Mouse (Mus musculus): ENCODE measurements around the gene Mcoln2.

DNA sequence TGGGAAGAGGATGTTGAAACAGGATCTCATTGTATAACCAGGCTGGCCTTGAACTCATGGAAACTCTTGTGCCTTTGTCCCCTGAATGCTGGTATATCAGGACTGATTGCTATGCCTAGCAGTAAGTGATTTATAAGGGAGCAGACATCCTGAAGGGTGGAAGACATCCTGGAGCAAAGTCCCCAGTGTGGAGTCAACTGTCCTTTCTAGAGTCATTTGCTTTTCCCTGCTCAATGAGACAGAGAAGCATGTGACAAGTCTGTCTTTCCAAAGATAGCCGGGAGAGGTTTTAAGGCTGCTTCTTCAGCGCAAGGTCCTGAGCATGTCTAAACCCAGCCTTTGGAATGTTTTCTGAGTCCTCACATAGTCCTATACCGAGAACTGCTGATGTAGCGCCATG lies 19.7 kb downstream of the Mcoln2 start:
- TF ChIP-seq CTCF (IDR thresholded peaks at IDR 0.05; ENCODE audit: insufficient read depth, low read length) (no peak), POLR2A (IDR thresholded peaks at IDR 0.05; ENCODE audit: borderline replicate concordance, extremely low read depth, low read depth, low read length) (no peak)

Measured in lung, adult 2 months (tissue).